Mouse (Mus musculus): ENCODE data around the gene Nr2c2. TPM values are rescaled to one million over a fixed set of nuclear protein-coding genes. Genes with fewer than 3 reads are reported as not detected.

Gene Nr2c2
- polyA plus RNA-seq (2012; rRNA removed) (5.0 and 5.9 TPM in 2 replicates), polyA plus RNA-seq (2014; fragmentation: Nextera tagmentation; extraction: Ambion mirVana) (3.9 and 6.1 TPM in 2 replicates)

DNA sequence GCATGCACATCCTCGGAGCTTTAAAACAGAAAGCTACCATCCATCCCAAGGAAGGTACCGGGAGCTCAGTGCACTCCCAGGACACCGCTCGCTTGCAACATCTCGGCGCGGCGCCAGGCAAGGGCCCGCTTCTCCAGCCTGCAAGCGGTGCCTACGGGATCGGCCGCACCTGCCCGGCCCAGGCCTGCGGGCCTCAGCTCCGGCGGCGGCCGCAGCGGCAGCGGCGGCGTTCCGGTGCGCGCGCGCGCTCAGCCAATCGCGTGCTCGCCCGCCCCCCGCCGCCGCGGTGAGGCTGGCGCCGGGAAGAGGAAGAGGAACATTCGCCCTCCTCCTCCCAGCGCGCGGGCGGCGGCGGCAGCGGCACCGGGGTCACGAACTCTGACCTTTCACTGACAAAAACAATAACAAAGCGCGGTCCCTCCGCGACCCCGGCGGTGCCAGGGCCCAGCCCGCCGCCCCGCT lies at the start of gene Nr2c2:
TSS of gene Nr2c2 (plus strand) at position 261 of the 462 bp plus-strand sequence.
- no peak for TF ChIP-seq CTCF (IDR thresholded peaks at IDR 0.05; ENCODE audit: low read depth)
- TF ChIP-seq EP300 (IDR thresholded peaks at IDR 0.05; ENCODE audit: low read depth) = no peak
- Histone ChIP-seq H3K36me3 (replicated peaks; ENCODE audit: control insufficient read depth, insufficient read depth, low read depth) (no peaks in the 10 kb centered on the region), H3K27me3 (ENCODE audit: control insufficient read depth, insufficient read depth, low read length) (no peaks in the 10 kb centered on the region), H3K27ac (peak within 1 kb of the TSS; percentile 84), H3K4me1 (replicated peaks; ENCODE audit: control insufficient read depth in 2 of 2, insufficient read depth in 2 of 2, low read length in 1 of 2) (peaks cover 25 to 30% of the 10 kb centered on the region in 2 experiments), H3K4me3 (ENCODE audit: insufficient read depth in 1 of 2, low read depth in 2 of 2, low read length in 2 of 2) (peak within 1 kb of the TSS; percentile 80 to 90), H3K4me2 (ENCODE audit: low read depth) (peak within 1 kb of the TSS; percentile 94), H3K9me3 (ENCODE audit: control insufficient read depth, low read length) (no peaks in the 10 kb centered on the region), H3K9ac (replicated peaks) (peak within 1 kb of the TSS; percentile 91)
- 0% methylated on average over 54 of the region's 58 CpGs for WGBS (ENCODE audit: insufficient replicate concordance)
- DNase-seq (ENCODE audit: low read depth in 3 of 3, low spot score in 3 of 3) (peak; percentile 53 to 68 (median 65)), ATAC-seq (ENCODE audit: insufficient read depth) (peak; percentile 58)

DNA sequence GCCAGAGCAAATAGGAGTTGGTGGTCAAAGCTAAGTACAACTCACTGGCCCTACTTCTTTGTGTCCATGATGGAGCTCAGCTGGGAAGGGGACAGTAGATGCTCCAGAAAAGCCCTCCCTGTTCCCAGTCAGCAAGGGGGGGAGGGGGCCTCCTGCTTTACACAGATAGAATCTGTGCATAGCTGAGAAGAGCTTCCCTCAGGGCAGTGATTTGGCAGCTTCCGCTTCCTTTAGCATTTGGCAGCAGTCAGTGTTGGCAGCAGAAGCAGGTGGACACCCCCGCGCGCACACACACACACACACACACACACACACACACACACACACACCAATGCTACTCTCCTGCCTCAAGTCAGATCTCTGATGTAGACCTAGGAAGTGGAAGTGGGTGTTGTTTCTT lies 49.1 kb upstream of the Nr2c2 start:
- Histone ChIP-seq H3K4me3 (ENCODE audit: insufficient read depth in 1 of 2, low read depth in 2 of 2, low read length in 2 of 2) (no peak overlapping the region), H3K4me2 (ENCODE audit: low read depth) (no peak overlapping the region), H3K9ac (replicated peaks) (no peak overlapping the region), H3K27me3 (ENCODE audit: control insufficient read depth, insufficient read depth, low read length) (no peaks in the 10 kb centered on the region), H3K9me3 (ENCODE audit: control insufficient read depth, low read length) (no peaks in the 10 kb centered on the region), H3K27ac (no peak overlapping the region), H3K4me1 (replicated peaks; ENCODE audit: control insufficient read depth in 2 of 2, insufficient read depth in 2 of 2, low read length in 1 of 2) (no peaks in the 10 kb centered on the region), H3K36me3 (replicated peaks; ENCODE audit: control insufficient read depth, insufficient read depth, low read depth) (no peaks in the 10 kb centered on the region)
- no peak for TF ChIP-seq CTCF (IDR thresholded peaks at IDR 0.05; ENCODE audit: low read depth)
- no peak for TF ChIP-seq EP300 (IDR thresholded peaks at IDR 0.05; ENCODE audit: low read depth)
- ATAC-seq (ENCODE audit: insufficient read depth) (no peak), DNase-seq (ENCODE audit: low read depth in 3 of 3, low spot score in 3 of 3) (no peak)
- 75% methylated on average over 4 of the region's 4 CpGs for WGBS (ENCODE audit: insufficient replicate concordance)

DNA sequence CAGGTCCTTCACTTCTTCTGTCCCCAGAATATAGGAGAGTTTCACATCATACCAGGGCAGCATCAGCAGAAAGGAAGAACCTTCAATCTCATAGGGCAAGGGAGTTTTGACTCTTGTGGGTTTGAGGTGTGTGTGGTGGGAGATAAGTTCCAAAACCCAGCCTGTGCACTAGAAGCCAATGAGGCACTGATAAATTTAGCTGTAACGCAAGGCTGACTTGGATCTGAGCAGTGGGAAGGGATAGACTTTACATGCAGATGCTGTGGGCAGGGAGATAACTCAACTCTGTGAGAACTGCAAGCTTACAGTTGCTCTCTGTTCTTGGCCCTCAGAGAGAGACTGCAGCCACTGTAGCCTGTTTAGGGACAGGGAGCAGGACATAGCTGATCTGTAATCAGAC lies 48.3 kb upstream of the Nr2c2 start:
- H3K36me3 ChIP-seq (replicated peaks; ENCODE audit: control insufficient read depth, insufficient read depth, low read depth) = no peaks in the 10 kb centered on the region
- no peak overlapping the region for H3K4me3 ChIP-seq (ENCODE audit: insufficient read depth in 1 of 2, low read depth in 2 of 2, low read length in 2 of 2)
- TF ChIP-seq CTCF (IDR thresholded peaks at IDR 0.05; ENCODE audit: low read depth) (no peak), EP300 (IDR thresholded peaks at IDR 0.05; ENCODE audit: low read depth) (peak; percentile 55)
- no peak overlapping the region for H3K9ac ChIP-seq (replicated peaks)
- 16% methylated on average over 1 of the region's 1 CpGs for WGBS (ENCODE audit: insufficient replicate concordance)
- H3K9me3 ChIP-seq (ENCODE audit: control insufficient read depth, low read length) = no peaks in the 10 kb centered on the region
- ATAC-seq (ENCODE audit: insufficient read depth) (peak; percentile 76), DNase-seq (ENCODE audit: low read depth in 3 of 3, low spot score in 3 of 3) (peak; percentile 19 to 36 (median 34))
- no peaks in the 10 kb centered on the region for H3K4me1 ChIP-seq (replicated peaks; ENCODE audit: control insufficient read depth in 2 of 2, insufficient read depth in 2 of 2, low read length in 1 of 2)
- H3K27me3 ChIP-seq (ENCODE audit: control insufficient read depth, insufficient read depth, low read length) = no peaks in the 10 kb centered on the region
- H3K27ac ChIP-seq = no peak overlapping the region
- H3K4me2 ChIP-seq (ENCODE audit: low read depth) = no peak overlapping the region

DNA sequence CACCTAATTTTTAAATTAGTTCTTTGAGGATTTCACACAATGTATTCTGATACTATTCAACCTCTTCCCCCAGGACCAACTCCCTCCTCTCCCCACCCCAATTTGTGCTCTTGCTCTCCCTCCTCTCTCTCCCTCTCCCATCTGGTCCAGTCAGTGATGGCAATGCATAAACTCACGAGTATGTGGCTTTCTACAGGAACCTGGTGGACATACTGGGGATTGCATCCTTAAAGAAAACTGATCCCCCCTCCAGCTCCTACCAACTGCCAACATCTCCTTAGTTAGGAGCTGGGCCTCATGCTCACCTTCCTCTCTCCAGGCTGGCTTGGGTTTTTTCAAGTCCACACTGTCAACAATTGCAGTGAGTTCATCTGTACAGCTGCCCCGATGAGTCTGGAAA lies 33.4 kb upstream of the Nr2c2 start:
- H3K27ac ChIP-seq = no peak overlapping the region
- H3K4me2 ChIP-seq (ENCODE audit: low read depth) = no peak overlapping the region
- H3K36me3 ChIP-seq (replicated peaks; ENCODE audit: control insufficient read depth, insufficient read depth, low read depth) = no peaks in the 10 kb centered on the region
- no peak overlapping the region for H3K4me3 ChIP-seq (ENCODE audit: insufficient read depth in 1 of 2, low read depth in 2 of 2, low read length in 2 of 2)
- TF ChIP-seq CTCF (IDR thresholded peaks at IDR 0.05; ENCODE audit: low read depth) (peak; percentile 50), EP300 (IDR thresholded peaks at IDR 0.05; ENCODE audit: low read depth) (no peak)
- H3K9ac ChIP-seq (replicated peaks) = no peak overlapping the region
- DNase-seq (ENCODE audit: low read depth in 3 of 3, low spot score in 3 of 3) = no peak
- no peaks in the 10 kb centered on the region for H3K9me3 ChIP-seq (ENCODE audit: control insufficient read depth, low read length)
- no peak for ATAC-seq (ENCODE audit: insufficient read depth)
- H3K27me3 ChIP-seq (ENCODE audit: control insufficient read depth, insufficient read depth, low read length) = no peaks in the 10 kb centered on the region
- 39% methylated on average over 2 of the region's 2 CpGs for WGBS (ENCODE audit: insufficient replicate concordance)
- H3K4me1 ChIP-seq (replicated peaks; ENCODE audit: control insufficient read depth in 2 of 2, insufficient read depth in 2 of 2, low read length in 1 of 2) = no peaks in the 10 kb centered on the region

DNA sequence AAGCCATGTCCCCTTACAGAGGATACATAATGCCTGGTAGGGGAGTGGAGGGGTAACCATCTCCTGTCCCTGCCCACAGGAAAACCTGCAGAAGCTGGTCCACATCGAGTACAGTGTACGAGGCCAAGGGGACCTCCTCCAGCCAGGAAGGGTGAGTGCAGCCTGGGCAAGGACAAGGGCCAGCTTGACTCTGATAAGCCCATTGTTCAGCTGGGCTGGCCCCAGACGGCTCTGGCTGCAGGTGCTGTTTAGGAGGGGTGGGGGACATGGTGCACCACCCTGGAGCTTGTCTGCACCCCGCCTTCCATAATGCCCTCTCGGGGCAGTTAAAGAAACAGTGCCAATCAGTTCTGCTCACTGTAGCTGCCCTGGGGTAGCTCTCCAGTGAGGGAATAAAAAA lies 29.5 kb upstream of the Nr2c2 start:
- no peaks in the 10 kb centered on the region for H3K36me3 ChIP-seq (replicated peaks; ENCODE audit: control insufficient read depth, insufficient read depth, low read depth)
- H3K4me2 ChIP-seq (ENCODE audit: low read depth) = no peak overlapping the region
- H3K27ac ChIP-seq = no peak overlapping the region
- no peak for TF ChIP-seq EP300 (IDR thresholded peaks at IDR 0.05; ENCODE audit: low read depth)
- TF ChIP-seq CTCF (IDR thresholded peaks at IDR 0.05; ENCODE audit: low read depth) = no peak
- H3K9ac ChIP-seq (replicated peaks) = no peak overlapping the region
- no peaks in the 10 kb centered on the region for H3K9me3 ChIP-seq (ENCODE audit: control insufficient read depth, low read length)
- no peaks in the 10 kb centered on the region for H3K27me3 ChIP-seq (ENCODE audit: control insufficient read depth, insufficient read depth, low read length)
- DNase-seq (ENCODE audit: low read depth in 3 of 3, low spot score in 3 of 3) (no peak), ATAC-seq (ENCODE audit: insufficient read depth) (no peak)
- 38% methylated on average over 5 of the region's 5 CpGs for WGBS (ENCODE audit: insufficient replicate concordance)
- no peaks in the 10 kb centered on the region for H3K4me1 ChIP-seq (replicated peaks; ENCODE audit: control insufficient read depth in 2 of 2, insufficient read depth in 2 of 2, low read length in 1 of 2)
- H3K4me3 ChIP-seq (ENCODE audit: insufficient read depth in 1 of 2, low read depth in 2 of 2, low read length in 2 of 2) = no peak overlapping the region
